Mouse (Mus musculus): ENCODE data around the gene Tnfrsf9.

The Tnfrsf9 gene

DNA sequence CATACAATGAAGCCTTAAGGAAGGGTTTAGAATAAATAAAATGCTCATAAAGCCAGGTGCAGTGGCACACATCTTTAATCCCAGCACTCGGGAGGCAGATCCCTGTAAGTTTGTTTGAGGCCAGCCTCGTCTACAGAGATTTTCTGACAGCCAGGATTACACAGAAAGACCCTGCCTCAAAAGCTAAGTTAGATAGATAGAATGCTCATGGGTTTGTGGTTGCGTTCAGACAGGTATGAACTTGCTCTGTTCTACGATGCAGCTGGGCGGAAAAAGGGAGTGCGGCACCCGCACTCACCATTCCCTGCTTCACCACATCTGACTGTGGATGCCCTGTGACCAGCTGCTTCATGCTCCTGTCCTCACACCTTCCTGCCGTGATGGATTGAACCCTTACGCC is 65.1 kb downstream of the Tnfrsf9 start:
- DNase-seq (ENCODE audit: low read depth, low spot score) = no peak

DNA sequence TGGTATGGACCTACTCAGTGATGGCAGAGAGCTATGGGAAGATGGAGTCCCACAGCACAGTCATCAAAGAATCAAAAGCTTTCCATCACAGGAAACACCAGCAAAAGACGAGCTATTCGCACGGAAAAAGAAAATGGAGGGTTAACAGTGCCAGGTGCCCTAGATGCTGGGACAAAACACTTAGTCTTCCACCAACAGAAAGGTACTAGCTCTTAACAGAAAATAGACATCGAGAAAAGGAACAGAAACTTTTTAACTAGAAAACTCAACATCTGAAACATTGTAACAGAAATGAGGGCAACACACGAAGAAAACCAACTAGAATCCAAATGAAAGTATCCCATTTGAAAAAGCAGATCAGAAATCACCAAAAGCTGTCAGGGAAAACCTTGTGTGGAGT is 65.8 kb downstream of the Tnfrsf9 start:
- no peak for DNase-seq (ENCODE audit: low read depth, low spot score)

DNA sequence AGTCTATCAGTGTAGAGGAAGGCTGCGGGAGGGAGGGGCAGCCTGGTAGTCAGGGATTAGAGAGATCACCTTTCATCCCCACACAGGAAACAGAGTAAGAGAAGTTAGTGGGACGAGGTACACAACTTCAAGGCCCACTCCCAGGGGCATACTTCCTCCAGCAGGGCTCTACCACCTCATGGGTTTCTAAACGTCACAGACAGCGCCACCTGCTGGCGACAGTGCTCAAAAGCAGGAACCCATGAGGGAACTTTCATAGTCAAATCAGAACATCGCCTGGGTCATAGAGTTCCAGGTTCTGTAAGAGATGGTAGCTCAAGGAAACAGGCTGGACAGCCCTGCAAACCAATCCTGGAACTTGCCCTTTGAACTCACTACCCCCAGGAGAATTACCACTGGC is 75.8 kb downstream of the Tnfrsf9 start:
- DNase-seq (ENCODE audit: low read depth, low spot score) = peak; percentile 72
